Mouse (Mus musculus) monocyte, adult 5-6 weeks (primary cell): ENCODE measurements at regions not wholly inside any gene's neighbourhood (a gene's known extent, or its start where the extent isn't known, plus 50 kb on each side); places are given as distances from the start of the nearest gene placed in this dataset.

Source experiments
- ATAC-seq: fragments of 153-309, 156-312 bp; replicated peaks from 2 replicates; pipeline ENCODE4 v1.8.0; 2017; ENCODE audit warnings: mild to moderate bottlenecking; ENCODE audit not compliant: low TSS enrichment, insufficient number of reproducible peaks, severe bottlenecking, poor library complexity, low FRiP score

GRCm38 (mm10) chr3:9200156-9200555, 409.7 kb downstream of the Zfp704 start:
- ATAC-seq = no peak

- ATAC-seq = peak; percentile 70
Measured at GRCm38 (mm10) chr3:9198652-9199332, 411.1 kb downstream of the Zfp704 start.

GRCm38 (mm10) chr3:9195781-9196180, 414.1 kb downstream of the Zfp704 start:
- ATAC-seq = no peak

GRCm38 (mm10) chr3:9189366-9190287, 420.3 kb downstream of the Zfp704 start:
- ATAC-seq = no peak

- ATAC-seq = no peak
Measured at GRCm38 (mm10) chr3:9186364-9187120, 423.3 kb downstream of the Zfp704 start.

GRCm38 (mm10) chr3:9181576-9181975, 428.3 kb downstream of the Zfp704 start:
- no peak for ATAC-seq

- no peak for ATAC-seq
Measured at GRCm38 (mm10) chr3:9179641-9180040, 430.2 kb downstream of the Zfp704 start.

- ATAC-seq = no peak
Measured at GRCm38 (mm10) chr3:9174517-9174832, 435.4 kb downstream of the Zfp704 start.

GRCm38 (mm10) chr3:9173643-9174516, 436.0 kb downstream of the Zfp704 start:
- ATAC-seq = no peak

- peak; percentile 67 for ATAC-seq
Measured at GRCm38 (mm10) chr3:9171970-9172369, 437.9 kb downstream of the Zfp704 start.

- ATAC-seq = no peak
Measured at GRCm38 (mm10) chr3:9168955-9169354, 440.9 kb downstream of the Zfp704 start.

GRCm38 (mm10) chr3:9159073-9159472, 450.8 kb downstream of the Zfp704 start:
- ATAC-seq = no peak

- peak; percentile 70 for ATAC-seq
Measured at GRCm38 (mm10) chr3:9154172-9154571, 455.7 kb downstream of the Zfp704 start.

GRCm38 (mm10) chr3:9153690-9154089, 456.2 kb downstream of the Zfp704 start:
- ATAC-seq = no peak

- ATAC-seq = no peak
Measured at GRCm38 (mm10) chr3:9152256-9152655, 457.6 kb downstream of the Zfp704 start.

GRCm38 (mm10) chr3:9151590-9151989, 458.3 kb downstream of the Zfp704 start:
- ATAC-seq = no peak

- no peak for ATAC-seq
Measured at GRCm38 (mm10) chr3:9148605-9149004, 461.3 kb downstream of the Zfp704 start.

GRCm38 (mm10) chr3:9146481-9146880, 463.4 kb downstream of the Zfp704 start:
- no peak for ATAC-seq

GRCm38 (mm10) chr3:9145612-9146011, 464.3 kb downstream of the Zfp704 start:
- no peak for ATAC-seq
